Mouse (Mus musculus) ovary, adult 10 weeks (tissue): Measurements from ENCODE around the gene Obp2a. TPM values are rescaled to one million over a fixed set of nuclear protein-coding genes. Genes with fewer than 3 reads are reported as not detected.

Source experiments
- polyA plus RNA-seq: library from polyadenylated mRNA; stranded (reverse); fragments of 350-450 nt; fragmentation: Illumina TruSeq; extraction: RNeasy Lipid Tissue Mini Kit (QIAGEN cat#74804); gene quantifications from one replicate; pipeline ENCODE4 v1.2.3, GENCODE M21; 2014

Obp2a gene
- polyA plus RNA-seq, result not detected

GRCm38 (mm10) chr2:25699743-25700142 lies at the start of gene Obp2a:
Gene Obp2a, plus strand, starts transcription at chr2:25700043.

GRCm38 (mm10) chr2:25652902-25653301 lies 46.9 kb upstream of the Obp2a start, which contains the start of gene Lcn8:
Gene Lcn8, plus strand, starts transcription at chr2:25653120.

GRCm38 (mm10) chr2:25657652-25658051 lies 42.2 kb upstream of the Obp2a start, which contains the start of gene Lcn5:
Gene Lcn5, plus strand, starts transcription at chr2:25657952.

GRCm38 (mm10) chr2:25676486-25676885 lies 23.4 kb upstream of the Obp2a start, which contains the start of gene Lcn6:
Gene Lcn6, plus strand, starts transcription at chr2:25676786.

GRCm38 (mm10) chr2:25682426-25682825 lies 17.4 kb upstream of the Obp2a start, which contains the start of gene Lcn10:
Gene Lcn10, plus strand, starts transcription at chr2:25682726.

GRCm38 (mm10) chr2:25706643-25707481 lies 7.0 kb downstream of the Obp2a start, which contains the start of gene Bmyc:
Gene Bmyc, plus strand, starts transcription at chr2:25706739.

GRCm38 (mm10) chr2:25736709-25737108 lies 36.9 kb downstream of the Obp2a start, which contains the start of gene Obp2b:
Gene Obp2b, plus strand, starts transcription at chr2:25737009.

Other genes starting within 250 kb of the Obp2a start
- gene Clic3, start 243.2 kb upstream of the Obp2a start, polyA plus RNA-seq, result not detected
- gene Paxx, start 238.9 kb upstream of the Obp2a start, polyA plus RNA-seq, result 2.4 TPM
- gene Ptgds, start 230.0 kb upstream of the Obp2a start, polyA plus RNA-seq, result not detected
- not detected for gene Lcn12, start 206.1 kb upstream of the Obp2a start, polyA plus RNA-seq
- gene Fbxw5, start 199.3 kb upstream of the Obp2a start, polyA plus RNA-seq, result 0.37 TPM
- not detected for gene C8g, start 198.3 kb upstream of the Obp2a start, polyA plus RNA-seq
- 0.66 TPM for gene Traf2, start 153.1 kb upstream of the Obp2a start, polyA plus RNA-seq
- 2.4 TPM for gene Edf1, start 142.2 kb upstream of the Obp2a start, polyA plus RNA-seq
- gene Mamdc4, start 125.2 kb upstream of the Obp2a start, polyA plus RNA-seq, result not detected
- 1.1 TPM for gene Phpt1, start 124.8 kb upstream of the Obp2a start, polyA plus RNA-seq
- gene Ajm1, start 118.3 kb upstream of the Obp2a start, polyA plus RNA-seq, result not detected
- 65.4 TPM for gene Rabl6, start 91.5 kb upstream of the Obp2a start, polyA plus RNA-seq
- not detected for gene Ccdc183, start 82.4 kb upstream of the Obp2a start, polyA plus RNA-seq
- 1.2 TPM for gene Tmem141, start 78.0 kb upstream of the Obp2a start, polyA plus RNA-seq
- 0.66 TPM for gene Fcna, start 72.0 kb upstream of the Obp2a start, polyA plus RNA-seq
- gene Lcn8, start 46.9 kb upstream of the Obp2a start, polyA plus RNA-seq, result not detected
- not detected for gene Lcn5, start 42.1 kb upstream of the Obp2a start, polyA plus RNA-seq
- not detected for gene Lcn6, start 23.3 kb upstream of the Obp2a start, polyA plus RNA-seq
- gene Lcn10, start 17.3 kb upstream of the Obp2a start, polyA plus RNA-seq, result not detected
- 17.9 TPM for gene Bmyc, start 6.7 kb downstream of the Obp2a start, polyA plus RNA-seq
- not detected for gene Obp2b, start 37.0 kb downstream of the Obp2a start, polyA plus RNA-seq
- gene Lcn3, start 65.5 kb downstream of the Obp2a start, polyA plus RNA-seq, result not detected
- gene Lcn11, start 77.0 kb downstream of the Obp2a start, polyA plus RNA-seq, result not detected
- not detected for gene Gm13539, start 82.2 kb downstream of the Obp2a start, polyA plus RNA-seq
- gene Glt6d1, start 115.8 kb downstream of the Obp2a start, polyA plus RNA-seq, result not detected
- not detected for gene Lcn9, start 123.1 kb downstream of the Obp2a start, polyA plus RNA-seq
- gene Sohlh1, start 147.2 kb downstream of the Obp2a start, polyA plus RNA-seq, result not detected
- 0.60 TPM for gene Kcnt1, start 163.7 kb downstream of the Obp2a start, polyA plus RNA-seq